Mouse (Mus musculus) gastrocnemius, postnatal 14 days (tissue): ENCODE results near the gene BC016579. TPM values are rescaled to one million over a fixed set of nuclear protein-coding genes. Genes with fewer than 3 reads are reported as not detected.

Experiments used
- DNase-seq: peaks from one replicate; pipeline ENCODE4 v3.0.0; 2021; ENCODE audit warnings: mixed read lengths
- intact Hi-C: fragments of 180-260 bp; cut with DNase I; formaldehyde crosslinking; loops from one replicate; pipeline ENCODE4 v1.15.1; 2025; ENCODE audit warnings: low total_unique reads
- long read RNA-seq, 2 experiments: library from polyadenylated mRNA; stranded (forward); transcript quantifications; one replicate each; pipeline ENCODE4 v2.0.0; 2021
- total RNA-seq, 2 experiments: library from RNA; stranded (reverse); gene quantifications; 2 replicates each; pipeline ENCODE4 v1.2.3; 2021

The BC016579 gene
- not detected for total RNA-seq
- long read RNA-seq, experiment 1, result 0 reads
- long read RNA-seq, experiment 2, result 0 reads

DNA sequence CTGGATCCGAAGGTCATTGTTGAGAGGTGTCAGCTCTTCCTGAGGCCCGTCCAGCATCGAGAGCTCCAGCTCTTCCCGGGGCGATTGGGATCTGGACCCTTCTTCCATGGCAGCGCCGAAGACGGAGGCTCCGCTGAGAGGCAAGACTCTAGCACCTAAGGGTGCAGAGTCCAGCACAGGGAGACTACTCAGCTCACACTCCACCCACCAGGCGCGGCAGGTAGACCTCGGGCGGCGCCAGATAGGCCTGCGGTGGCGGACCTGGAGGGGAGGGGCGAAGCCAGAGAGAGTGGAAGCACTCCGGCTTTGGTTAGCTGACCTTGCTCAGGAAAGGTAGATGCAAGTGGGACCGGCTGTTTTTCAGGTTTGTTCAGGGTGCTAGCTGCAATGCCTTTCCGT is at the start of gene BC016579:
Gene BC016579 (minus strand): TSS at position 135 of the 399 bp plus-strand sequence.
- DNase-seq, result no peak
- intact Hi-C loops, result no loop called here

DNA sequence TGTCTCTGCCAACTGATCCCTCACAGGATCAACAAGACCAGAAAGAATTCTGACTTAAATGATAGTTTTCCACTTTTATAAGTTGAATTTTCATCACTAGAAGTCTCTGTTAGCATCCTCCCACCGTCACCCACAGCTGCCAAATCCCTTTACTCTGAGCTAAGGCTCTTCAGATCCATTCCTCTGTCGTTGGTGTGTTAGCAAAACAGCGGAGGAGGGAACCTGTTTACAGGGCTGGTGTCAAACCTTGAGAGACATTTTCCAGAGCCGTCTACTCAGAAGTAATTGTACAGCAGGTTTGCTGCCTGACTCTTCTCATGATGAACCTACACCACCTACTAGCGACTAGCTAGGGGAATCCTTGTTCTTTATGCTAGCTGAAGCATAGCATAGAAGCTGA is 45.4 kb upstream of the BC016579 start:
- no peak for DNase-seq
- intact Hi-C loops, result no loop called here

DNA sequence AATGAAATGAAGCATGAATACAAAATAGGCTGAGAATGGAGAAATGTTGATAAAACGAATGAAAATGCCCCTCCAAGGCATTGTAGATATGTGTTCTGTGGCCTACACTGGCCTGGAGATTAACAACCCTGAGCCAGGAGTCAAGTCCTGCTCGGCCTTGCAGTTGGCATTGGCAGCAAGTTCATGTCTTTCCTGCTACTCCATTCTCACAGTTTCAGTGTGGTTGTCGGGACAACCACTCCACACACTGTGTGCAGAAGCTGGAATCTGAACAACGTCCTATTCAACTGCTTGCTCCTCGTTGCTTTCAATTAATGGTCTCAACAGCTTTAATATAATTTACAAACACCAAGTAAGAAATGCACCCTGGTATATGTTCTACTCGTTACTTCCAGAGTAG is 44.1 kb upstream of the BC016579 start:
- intact Hi-C loops, result no loop called here

DNA sequence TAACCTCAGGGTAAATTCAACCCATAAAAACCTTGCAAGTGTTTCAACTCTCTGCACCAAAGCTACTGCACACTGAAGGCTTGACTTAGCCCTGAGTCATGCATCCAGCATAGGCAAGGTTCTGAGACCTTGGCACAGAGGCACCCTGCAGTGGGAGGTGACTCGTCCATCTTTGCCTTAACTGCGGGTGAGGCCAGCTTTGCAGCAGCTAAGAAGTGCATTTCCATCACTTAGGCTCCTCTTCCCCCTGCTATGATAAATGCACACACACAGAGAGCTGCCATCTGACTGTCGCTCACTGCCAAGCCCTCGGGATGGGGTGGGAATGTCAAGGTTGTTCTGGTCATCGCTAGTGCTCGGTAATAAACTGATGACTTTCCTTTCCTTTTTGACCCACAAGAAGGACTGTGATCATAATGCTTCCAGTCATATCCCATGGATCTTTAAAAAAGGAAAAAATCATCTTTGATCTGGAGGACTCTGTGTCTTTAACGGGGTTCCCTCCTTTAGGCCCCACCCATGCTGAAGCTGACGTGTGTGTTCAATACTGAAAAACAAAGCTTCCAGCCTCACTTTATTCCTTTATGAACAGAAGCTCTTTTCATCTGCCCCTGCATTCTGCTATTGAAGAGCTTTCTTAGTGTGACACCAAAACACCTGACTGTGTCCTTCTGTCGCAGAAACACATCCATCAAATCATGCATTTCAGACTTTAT is 41.7 kb upstream of the BC016579 start:
- intact Hi-C loops, result no loop called here
- no peak for DNase-seq

More for the DNA sequence above, 44.1 kb upstream of the BC016579 start:
- DNase-seq, result no peak

DNA sequence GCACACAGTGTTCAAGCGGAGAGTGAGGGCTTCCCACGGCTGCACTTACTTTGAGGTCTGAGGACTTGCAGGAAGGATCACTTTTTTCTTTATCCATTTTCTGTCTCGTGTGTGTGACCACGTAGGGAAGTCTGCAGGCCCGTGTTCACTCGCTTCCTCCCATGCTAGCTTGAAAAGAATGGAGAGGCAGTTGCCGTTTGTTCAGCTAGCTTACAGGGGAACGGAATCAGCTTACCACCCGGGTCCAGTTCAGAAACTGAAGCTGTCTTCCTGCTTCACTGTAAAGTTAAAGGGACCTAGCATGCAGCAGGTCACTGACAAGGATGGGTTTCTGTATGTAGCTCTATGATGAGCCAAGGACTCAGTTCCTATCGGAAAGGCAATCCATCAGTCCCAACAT is 39.7 kb upstream of the BC016579 start, which contains the start of gene Tmprss7:
Gene Tmprss7 (minus strand): TSS at position 101 of the 400 bp plus-strand sequence.
- no peak for DNase-seq
- intact Hi-C loops, result no loop called here

DNA sequence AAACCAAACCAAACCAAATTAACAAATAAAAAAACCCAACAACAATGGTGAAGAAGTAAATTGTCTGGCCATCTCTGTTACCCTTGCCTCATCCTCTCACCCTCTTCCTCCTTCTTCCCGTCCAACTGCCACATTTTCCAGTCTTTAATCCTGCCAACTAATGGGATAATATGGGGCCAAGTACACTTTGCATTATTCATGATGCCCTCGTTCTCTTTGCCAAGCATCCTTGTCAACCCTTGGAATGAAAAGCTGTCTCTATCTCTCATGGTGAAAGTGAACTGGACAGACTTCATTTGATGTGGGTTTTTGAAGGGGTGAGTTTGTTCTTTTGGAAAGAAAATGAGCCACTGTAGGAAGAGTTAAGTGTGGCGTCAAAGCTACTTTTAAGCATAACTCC is 39.0 kb upstream of the BC016579 start:
- intact Hi-C loops, result no loop called here
- no peak for DNase-seq

DNA sequence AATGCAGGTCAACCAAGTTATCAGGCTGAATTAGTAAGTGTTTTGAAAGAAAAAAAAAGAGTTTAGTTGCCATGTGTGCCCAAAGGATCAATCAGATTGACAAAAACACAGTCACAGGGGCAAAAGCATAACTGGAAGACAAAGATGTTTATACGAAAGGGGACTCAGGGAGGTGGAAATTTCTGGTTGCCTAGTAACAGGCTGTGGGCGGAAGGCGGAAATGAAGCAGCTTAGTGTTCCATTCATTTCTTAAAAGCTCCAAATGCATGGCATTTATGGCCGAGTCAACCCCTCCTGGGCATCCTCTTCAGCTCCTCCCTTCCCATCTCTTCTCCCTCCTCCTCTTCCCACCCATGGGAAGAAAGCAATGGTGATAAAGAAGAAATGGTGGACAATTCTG is 36.3 kb upstream of the BC016579 start:
- intact Hi-C loops, result no loop called here
- no peak for DNase-seq

DNA sequence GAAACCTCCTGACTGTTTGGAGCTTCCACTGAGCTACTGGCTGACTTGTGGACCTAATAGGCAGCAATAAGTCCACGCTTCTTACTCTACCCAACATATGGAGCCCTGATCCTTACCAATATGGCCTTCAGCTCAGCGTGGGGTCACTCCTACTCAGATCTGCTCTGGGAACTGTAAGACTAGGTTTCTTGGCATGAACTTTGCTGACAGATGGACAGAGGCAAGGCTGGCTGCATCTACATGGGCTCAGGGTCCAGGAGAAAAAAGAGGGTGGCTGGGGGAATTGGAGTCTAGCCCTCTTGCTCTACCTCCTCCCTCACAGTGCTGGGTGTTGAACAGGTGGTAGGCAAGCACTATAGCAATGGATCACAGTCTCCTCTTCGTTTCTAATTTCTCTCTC is 33.0 kb upstream of the BC016579 start:
- intact Hi-C loops, result loop anchor here (5.0 kb wide), 1 partner anchor 280 kb away; no protein-coding TSS in a partner anchor

DNA sequence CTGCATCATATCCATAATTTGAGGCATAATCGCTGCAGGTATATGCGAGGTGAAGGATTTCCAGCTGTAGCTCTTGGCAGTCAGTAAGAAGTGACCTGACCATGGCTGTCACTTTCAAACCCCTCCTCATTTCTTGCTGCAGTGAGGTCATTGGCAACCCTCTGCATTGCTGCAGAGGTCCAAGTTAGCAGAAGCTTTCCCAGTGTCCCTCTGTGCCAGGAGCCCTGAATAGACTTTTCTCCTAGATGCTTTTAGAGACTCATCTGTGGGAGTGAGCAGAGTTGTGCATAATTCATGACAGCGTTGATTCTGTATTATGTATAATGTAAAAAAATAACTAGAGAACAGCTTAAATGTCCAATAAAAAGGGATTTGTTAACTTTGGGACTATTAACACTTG is 31.4 kb upstream of the BC016579 start:
- intact Hi-C loops, result loop anchor here (5.0 kb wide), 1 partner anchor 282 kb away; no protein-coding TSS in a partner anchor
- no peak for DNase-seq

More for the DNA sequence above, 33.0 kb upstream of the BC016579 start:
- no peak for DNase-seq

DNA sequence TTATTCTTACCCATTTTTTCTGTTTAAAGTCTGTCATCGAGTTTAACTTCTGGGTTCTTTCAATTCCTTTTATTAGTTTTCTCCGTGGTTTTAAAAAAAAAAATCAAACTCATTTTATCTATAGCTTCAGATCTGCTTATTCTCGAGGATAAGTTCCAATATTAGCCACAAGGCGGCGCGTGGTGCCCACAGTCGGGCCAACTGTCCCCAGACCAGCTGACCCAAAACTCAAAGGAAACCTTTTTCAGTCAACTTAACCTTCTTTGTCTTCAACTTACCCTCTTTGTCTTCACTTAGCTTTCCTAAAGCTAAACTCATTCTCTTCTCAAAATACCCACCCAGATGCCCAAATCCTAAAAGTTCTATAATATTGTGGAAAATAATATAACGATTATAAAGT is 30.9 kb upstream of the BC016579 start:
- peak; percentile 61 for DNase-seq
- intact Hi-C loops, result loop anchor here (5.0 kb wide), 1 partner anchor 282 kb away; no protein-coding TSS in a partner anchor

DNA sequence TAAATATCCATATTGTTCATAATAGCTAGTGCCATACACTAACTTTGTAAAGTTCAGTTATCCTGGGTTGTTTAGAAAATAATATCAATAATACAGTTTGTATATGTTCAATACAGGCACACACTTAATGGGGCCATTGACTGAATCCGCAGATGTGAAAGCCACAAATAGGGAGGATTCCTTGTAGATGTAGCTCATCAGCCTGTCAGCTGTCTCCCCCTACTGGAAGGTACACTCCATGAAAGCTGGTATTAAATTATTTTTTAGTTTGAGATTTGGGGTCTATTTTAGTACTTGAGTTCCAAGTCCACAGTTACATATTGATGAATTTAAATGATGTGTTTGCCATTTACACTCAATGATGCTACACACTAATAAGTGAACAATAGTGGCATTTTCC is 22.6 kb upstream of the BC016579 start:
- no peak for DNase-seq
- intact Hi-C loops, result no loop called here

DNA sequence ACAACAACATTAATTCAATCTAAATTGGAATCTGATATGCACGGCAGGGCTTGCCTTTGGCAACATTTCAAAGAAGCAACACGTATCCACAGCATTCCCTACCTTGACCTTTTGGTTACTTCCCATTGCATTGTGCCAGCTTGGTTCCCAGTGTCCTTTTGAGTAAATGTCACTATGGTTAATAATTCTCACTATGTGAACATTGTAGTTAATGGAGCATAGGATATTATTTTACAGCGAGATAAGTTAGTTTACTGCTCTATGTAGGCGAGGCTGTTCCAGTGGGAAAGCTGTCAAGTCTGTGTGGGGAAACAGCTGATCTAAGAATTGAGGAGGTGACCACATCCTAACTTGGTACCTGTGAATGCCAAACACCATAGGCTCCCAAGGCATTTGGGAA is 16.1 kb upstream of the BC016579 start:
- intact Hi-C loops, result no loop called here

DNA sequence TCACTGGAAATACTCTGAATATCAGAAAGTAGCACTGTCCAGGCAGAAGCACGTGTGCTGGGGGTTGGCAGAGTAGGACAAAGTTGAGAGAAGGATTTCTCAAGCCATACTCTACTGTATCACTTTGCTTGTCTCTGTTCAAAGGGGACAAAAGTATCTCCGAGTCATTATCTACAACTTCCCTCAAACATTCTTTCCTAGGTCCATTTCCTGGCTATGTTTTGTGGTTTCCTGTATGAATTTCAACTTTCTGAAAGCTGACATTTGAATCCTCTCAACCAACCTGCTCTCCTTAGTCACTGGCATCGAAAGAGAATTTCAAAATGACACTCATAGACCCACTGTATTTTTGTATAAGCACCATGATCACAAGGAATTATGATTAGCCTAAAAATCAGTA is 14.3 kb upstream of the BC016579 start:
- no peak for DNase-seq
- intact Hi-C loops, result no loop called here

More for the DNA sequence above, 16.1 kb upstream of the BC016579 start:
- no peak for DNase-seq

DNA sequence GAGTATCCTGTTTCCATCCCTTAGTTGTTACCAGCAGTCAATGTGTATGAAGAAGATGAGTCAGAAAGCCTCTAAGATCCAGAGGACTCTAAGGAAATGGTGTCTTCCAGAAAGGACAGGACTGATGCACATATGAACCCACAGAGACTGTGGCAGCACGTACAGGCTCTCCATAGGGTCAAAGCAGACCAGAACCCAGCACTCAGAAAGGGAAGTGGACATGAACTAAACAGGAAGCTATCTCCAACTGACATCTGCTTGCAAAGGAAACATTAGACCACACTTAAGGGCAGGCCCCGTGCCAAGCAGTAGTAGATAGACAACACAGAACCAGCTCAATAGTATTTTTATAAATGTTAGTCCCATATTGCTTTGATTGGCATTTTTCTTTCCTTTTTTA is 12.3 kb upstream of the BC016579 start:
- DNase-seq, result no peak
- intact Hi-C loops, result no loop called here

DNA sequence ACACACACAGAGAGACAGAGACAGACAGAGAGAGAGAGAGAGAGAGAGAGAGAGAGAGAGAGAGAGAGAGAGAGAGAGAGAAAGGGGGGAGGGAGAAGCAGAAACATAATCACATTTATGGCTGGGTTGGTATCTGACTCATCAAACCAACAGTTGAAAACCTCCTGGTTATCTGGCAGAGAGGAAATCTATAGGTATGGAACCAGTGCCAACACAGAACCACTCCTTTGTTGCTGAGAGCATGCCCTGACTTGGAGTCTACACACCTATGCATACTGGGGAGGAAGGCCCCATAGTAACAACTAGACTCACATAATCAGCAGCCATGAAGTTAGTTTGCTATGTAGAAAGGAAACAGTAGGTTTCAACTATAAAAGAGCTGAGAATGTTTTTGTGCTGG is 8.5 kb upstream of the BC016579 start:
- intact Hi-C loops, result no loop called here

DNA sequence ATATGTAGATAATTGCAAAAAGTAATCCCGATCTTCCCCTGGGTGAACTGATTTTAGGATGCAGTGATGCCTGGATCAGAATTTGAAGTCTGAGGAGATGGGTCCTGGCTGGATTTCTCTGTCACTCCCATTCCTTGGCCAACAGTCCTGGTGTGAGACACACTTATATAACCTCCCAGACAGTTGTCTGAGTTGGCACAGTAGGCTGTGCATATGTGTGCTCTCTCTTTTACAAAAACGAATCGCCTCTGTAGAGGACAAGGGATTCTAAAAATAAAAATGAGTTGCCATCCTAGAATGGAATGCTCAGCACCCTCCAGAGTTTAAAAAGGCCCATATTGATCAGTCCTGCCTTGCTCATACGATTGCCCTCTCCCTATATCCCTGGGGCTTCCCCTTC is 5.7 kb upstream of the BC016579 start:
- intact Hi-C loops, result no loop called here

More for the DNA sequence above, 8.5 kb upstream of the BC016579 start:
- no peak for DNase-seq

DNA sequence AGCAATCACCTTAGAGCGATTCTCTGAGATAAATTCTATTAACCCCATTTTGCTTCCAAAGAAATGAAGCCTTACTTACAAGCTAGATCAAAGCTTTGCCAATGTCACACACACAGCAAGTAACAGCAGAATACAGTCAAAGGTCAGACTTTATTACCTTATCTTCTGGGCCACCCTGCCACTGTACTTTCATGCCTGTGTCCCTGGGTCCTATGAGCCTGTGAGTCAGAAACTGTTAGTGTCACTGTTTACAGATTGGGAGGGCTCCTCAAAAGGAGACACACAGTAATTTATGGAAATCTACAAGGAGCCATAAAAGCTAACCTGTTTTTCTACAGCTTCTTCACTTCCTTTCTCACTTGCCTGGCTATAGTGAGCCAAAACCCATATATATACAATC is 4.4 kb upstream of the BC016579 start:
- DNase-seq, result no peak
- intact Hi-C loops, result no loop called here

More for the DNA sequence above, 5.7 kb upstream of the BC016579 start:
- no peak for DNase-seq

DNA sequence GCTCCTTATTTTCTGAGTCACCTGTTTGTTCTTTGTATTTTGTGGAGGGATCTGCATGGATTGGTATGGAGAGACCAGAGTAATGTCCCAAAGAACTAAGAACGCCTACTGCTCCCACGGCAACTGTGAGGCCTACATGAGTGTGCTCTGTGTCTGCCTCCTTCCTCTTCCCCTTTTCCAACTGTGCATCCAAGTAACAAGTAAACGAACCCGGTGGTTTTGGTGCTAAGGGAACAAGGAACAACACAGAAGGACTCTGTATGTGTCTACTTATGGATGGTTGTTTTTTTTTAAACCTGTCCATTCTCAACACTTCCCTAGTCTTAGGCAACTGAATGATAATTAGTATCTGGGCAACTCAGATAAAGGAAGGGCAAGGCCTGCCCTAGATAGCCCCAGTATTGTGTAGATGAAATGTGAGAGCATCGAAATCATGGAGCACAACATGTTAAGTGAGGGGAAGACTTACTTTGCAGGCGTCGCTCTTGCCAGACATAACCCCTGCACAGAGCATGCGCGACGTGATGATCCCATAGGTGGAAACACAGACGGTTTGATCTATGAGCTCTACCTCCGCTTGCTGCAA is 3.8 kb upstream of the BC016579 start:
- intact Hi-C loops, result no loop called here
- no peak for DNase-seq

DNA sequence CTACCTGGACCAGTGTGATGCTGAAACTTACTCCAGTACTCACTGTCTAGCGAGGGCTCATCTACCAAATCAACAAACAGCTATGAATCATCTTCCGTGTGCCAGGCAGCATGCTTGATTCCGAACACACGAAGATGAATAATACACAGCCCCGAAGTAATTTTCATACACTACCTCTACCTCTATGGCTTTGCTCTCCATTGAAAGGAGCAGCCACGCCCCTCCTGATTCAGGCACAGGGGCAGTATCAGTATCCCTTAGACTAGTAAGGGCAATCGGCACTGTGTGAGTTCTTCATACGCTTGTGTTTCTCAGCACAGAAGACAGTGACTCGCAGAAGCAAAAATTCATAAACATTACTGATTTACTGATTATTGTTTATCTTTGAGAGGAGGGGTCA is 597 bp upstream of the BC016579 start:
- intact Hi-C loops, result no loop called here
- DNase-seq, result no peak

DNA sequence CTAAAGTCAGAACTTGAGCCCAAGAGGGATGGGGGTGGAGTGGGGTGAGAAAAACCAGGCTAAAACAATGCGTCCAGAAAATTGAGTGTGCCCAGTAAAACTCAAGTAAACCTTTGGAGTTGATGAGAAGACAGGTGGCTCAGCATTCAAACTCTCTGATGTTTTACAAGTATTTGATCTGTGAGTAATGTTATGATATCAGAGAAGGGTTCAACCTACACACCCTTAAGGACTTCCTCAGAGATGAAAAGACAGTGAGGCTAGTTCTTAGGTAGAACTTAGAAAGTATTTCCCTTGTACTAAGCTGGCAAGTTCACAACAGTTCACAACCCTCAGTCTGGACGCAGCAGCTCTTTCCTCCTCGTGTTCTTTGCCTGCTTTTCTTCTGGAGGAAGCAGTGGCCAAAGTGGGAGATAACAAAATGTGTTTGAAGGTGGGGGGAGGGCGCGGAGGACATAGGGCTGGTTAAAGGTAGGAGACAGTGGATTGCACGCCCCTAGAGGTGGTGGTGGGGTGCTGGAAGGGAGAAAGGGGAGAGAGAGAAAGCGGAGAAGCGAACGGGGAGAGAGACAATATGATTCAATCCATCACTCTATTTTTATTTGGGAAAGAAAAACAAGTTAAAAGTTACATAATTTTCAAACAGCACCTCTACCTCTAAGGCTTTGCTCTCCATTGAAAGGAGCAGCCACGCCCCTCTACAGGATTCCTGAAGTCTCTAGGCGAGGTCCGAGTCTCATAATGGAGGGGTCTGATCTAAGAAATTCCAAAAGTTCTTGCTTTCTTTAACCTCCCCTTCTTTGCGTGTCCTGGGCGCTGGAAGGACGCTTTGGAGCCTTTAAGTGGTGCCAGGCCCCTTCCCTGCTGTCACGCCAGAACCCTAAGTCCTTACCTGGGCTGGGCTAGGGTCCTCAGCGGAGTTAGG is 597 bp downstream of the BC016579 start:
- no peak for DNase-seq
- intact Hi-C loops, result no loop called here
